Mouse (Mus musculus): ENCODE data around the gene Ssc4d.
A peak's percentile ranks its signal among the peaks of the same experiment; 100 is the strongest.

Gene Ssc4d

GRCm38 (mm10) chr5:135940587-135940986 lies 33.7 kb downstream of the Ssc4d start:
- DNase-seq (ENCODE audit: low read depth), result no peak

DNA sequence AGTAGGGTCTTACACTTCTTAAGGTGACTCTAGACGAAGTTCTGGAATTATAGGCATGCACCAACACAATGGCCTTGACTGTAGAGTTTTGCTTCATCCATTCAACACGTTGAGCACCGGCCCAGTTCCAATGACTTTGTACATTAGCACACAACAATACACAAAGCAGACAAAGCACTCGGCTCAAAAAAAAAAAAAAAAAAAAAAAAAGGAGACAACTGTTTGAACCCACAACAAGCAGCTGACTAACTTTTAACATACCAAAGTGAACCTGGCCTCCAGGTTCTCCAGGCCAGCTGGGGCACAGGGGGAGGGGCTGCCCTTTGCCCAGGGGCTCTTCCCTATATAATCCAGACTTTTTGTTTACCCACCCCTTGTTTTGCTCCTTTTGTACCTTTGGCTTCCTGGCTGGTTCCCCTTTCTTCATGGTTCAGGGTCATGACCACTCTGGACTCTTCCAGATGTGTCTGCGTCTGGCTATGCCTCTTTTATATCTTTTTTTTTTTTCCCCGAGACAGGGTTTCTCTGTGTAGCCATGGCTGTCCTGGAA lies 38.6 kb downstream of the Ssc4d start:
- DNase-seq (ENCODE audit: low read depth), result no peak

DNA sequence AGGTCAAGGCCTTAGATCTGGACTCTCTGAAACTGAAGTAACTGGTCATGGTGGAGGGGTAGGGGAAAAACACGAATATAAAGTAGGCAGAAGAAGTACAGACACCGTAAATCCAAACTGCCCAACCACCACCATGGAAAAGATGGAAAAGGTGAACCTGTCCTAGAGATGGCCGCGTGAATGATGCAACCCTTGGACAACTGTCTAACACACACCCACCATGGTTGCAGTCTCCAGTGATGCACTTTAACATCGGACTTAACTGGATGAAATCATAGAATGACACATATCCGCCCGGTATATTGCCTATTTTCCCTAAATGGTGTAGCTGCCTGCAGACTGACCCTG lies 39.2 kb downstream of the Ssc4d start:
- DNase-seq (ENCODE audit: low read depth), result no peak

- DNase-seq (ENCODE audit: low read depth), result peak; percentile 99
These were observed 39.7 kb downstream of the Ssc4d start, which contains the start of gene Ywhag for GRCm38 (mm10) chr5:135934481-135935175. TSS of gene Ywhag (minus strand) at chr5:135934616.

DNA sequence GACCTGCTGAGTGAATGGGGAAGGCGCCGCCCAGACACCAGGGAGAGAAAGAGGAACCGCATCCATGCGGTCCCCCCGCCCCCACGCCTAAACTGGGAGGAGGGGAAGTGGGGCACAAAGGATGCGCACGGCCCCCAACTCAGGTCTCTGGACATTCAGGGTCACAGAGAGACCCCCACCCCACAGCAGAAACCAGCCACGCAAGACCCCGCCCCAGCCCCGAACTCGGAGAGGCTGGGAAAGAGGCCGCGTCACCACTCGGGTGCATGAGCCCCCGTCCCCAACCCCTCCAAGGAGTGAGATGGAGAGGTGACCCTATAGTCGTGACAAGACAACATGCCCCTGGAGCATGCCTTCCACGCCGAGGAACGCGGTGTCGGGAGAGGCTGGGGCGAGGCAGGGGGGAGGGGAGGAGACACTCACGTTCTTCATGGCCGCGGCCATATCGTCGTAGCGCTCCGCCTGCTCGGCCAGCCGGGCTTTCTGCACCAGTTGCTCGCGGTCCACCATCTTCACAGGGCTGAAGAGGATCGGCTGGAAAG lies 40.4 kb downstream of the Ssc4d start:
- DNase-seq (ENCODE audit: low read depth), result no peak

DNA sequence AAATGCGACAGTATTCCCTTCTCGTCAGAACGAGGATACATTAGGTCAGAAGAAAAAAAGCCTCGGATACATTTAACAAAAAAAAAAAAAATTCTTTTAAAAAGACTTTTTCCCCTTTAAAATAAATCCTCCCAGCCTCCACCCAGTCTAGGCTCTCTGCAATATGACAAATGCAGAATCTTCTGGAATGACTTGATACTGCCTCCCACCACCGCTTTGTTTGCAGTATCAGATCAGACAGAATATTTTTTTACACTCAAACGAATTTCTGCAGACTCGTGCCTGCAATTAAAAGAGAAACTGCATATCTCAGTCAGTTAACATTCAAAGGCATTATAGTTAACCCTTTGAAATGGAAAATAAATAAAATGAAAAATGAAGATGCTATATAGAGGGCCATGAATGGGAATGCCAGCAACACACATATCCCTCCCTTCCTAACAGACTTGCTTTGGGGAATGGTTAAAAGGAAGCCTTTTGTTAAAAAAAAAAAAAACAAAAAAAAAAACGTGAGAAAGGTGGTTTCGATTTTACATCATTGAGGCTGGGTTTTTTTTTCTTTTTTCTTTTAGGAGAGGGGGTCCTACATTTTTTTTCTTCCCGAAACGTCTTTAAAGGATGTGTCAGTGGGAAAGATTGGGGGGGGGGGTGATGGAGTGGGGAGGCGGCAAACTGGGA lies 41.0 kb downstream of the Ssc4d start:
- DNase-seq (ENCODE audit: low read depth), result peak; percentile 35

DNA sequence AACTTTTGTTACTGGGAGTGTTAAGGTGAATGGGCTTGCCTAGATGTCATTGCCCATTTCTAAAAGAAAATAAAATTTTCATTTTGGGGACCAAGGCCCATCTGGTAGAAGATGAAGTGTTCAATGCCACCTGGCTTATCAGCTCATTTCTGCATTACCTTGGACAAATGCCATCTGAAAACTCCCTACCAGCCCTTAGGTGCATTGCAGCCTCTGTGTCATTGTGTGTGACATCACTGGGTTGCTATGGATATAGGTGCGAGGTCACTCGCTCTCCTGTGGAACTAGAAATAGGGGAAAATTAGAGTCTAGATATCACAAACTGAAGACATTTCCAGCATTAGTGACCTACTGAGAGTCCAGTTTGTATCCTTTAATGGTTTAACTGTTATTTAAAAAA lies 42.0 kb downstream of the Ssc4d start:
- DNase-seq (ENCODE audit: low read depth), result no peak

- no peak for DNase-seq (ENCODE audit: low read depth)
These were observed 42.8 kb downstream of the Ssc4d start for GRCm38 (mm10) chr5:135931526-135931925.

DNA sequence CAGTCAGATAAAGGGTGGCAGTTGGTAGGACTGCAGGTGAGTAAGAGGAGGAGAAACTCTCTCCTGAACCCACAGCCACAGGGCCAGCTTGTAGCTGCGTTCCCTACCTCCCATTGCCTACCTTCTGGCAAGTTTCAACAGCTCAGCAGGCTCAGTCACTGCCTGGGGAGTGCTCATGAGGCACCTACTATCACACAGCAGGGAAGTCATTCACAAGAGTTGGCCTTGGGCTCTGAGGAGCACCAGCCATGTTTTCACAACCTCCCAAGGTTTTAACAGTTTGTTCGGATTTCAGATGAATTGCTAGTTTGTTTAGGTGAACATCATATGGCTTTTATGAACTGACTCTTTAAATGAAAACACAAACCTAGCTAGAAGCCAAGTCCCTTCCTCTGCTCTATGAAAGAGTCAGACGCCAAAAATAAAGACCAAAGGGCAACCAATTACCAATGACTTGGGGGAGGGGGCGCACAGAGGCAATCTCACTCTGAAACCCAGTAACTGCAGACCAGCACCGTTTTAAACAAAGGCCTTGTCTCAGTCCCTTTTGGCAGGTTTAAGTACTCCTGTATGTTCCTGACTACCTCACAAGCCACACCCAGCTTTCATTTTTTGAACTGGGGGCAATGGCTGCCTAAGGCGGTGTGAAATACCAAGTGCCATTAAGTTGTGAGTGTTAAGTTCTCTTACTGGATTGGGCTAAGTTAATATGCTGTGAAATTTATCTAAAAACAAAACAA lies 44.5 kb downstream of the Ssc4d start:
- no peak for DNase-seq (ENCODE audit: low read depth)

DNA sequence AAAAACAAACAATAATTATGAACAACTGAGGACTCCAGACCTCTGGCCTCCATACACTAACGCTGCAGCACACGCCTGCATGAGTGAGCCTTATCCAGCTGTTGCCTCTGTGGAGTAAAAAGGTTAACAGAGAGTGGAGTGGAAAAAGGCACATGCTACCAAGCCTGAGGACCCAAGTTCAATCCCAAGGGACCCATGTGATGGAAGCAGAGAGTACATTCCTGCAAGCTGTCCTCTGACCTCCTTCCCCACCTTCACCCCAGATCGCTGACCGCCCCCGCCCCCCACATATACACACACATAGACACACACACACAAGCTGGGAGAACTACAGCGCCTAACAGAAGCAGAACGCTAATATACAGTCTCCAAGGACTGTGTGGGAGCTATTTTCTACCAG lies 50.4 kb downstream of the Ssc4d start:
- DNase-seq (ENCODE audit: low read depth), result no peak

DNA sequence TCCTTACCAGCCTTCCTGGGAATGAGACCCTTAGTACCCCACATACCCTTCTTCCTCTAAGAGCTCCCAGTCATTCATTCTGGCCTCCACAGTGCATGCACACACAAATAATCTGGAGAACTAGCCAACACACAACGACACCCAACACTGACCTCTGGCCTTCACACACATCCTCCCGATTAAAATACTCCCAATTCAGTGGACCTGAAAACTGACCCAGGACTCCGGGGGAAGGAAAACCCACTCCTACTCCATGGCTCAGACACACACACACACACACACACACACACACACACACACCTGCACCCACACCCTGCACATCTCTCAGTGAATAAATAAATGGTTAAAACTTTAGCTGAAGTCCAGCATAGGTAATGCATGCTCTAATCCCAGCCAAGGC lies 54.4 kb downstream of the Ssc4d start:
- no peak for DNase-seq (ENCODE audit: low read depth)

- DNase-seq (ENCODE audit: low read depth), result no peak
These were observed 55.7 kb downstream of the Ssc4d start for GRCm38 (mm10) chr5:135918593-135918992.

GRCm38 (mm10) chr5:135918059-135918437 lies 56.3 kb downstream of the Ssc4d start:
- no peak for DNase-seq (ENCODE audit: low read depth)

GRCm38 (mm10) chr5:135917327-135918058 lies 56.8 kb downstream of the Ssc4d start:
- DNase-seq (ENCODE audit: low read depth), result peak; percentile 38

DNA sequence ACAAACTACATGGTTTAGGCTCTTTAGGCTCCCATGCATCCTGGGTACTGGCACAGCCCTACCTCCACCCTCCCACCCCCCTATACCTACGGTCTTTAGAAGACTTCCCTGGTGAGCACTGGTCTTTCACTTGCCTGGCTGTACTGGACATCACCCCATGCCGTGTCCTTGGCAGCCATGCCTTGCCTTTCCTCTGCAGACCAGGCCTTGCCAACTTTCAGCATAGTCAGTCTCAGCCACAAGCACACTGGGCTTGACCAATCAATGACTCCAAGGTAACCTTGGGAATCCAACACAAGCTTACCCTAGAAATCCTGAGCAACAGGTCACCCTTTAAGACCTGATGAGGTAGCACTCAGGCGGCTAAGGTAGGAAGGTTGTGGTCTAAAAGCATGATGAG lies 57.7 kb downstream of the Ssc4d start:
- DNase-seq (ENCODE audit: low read depth), result no peak

- no peak for DNase-seq (ENCODE audit: low read depth)
These were observed 58.2 kb downstream of the Ssc4d start for GRCm38 (mm10) chr5:135916051-135916565.

- DNase-seq (ENCODE audit: low read depth), result no peak
These were observed 60.2 kb downstream of the Ssc4d start for GRCm38 (mm10) chr5:135914156-135914555.

DNA sequence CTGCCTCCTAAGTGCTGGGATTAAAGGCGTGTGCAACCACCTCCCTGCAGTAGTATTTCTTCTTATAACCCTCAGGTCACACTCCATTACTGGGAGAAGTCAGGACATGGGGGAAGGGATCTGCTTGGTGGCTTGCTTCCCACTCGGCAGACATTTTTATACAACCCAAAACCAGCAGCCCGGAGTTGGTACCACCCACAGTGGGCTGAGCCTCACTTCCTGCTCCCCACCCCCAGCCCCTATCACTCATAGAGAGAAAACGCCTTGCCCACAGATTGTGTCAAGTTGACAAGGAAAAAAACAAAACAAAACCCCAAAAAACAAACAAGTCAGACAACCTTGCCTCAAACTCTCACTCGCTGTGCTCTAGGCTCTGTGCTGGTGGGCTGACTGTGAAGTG lies 61.1 kb downstream of the Ssc4d start:
- peak; percentile 47 for DNase-seq (ENCODE audit: low read depth)

DNA sequence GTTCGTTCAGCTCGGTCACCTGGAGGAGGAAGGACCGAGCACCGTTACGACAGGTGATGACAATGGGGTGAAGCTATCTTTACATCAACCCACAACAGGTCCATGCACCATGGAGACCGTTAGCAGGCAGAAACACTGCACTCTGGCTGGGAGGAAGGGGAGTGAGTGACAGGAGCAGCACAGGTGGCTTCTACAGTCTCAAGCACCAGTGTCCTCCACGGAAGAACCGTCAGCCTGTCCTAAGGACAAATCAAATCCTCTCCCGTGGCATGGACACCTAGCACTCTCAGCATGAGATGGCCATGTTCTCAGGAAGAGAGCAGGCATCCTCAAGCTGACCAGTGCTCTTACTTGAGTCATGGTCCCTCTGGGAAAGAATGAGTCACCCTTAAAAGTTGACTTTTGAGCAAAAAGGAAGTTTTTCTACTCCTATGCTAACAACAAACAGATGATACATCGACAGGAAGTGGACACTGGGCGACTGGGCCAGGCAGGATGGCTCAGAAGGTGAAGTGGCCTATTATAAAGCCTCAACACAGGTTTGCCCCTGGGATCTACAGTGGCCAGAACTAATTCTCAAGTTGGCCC lies 62.6 kb downstream of the Ssc4d start:
- no peak for DNase-seq (ENCODE audit: low read depth)

GRCm38 (mm10) chr5:135910813-135911212 lies 63.5 kb downstream of the Ssc4d start:
- DNase-seq (ENCODE audit: low read depth), result no peak

All from naive thymus-derived CD4-positive, alpha-beta T cell, adult 2 months (primary cell).